Mouse (Mus musculus): ENCODE data around the gene Mt4. TPM values are rescaled to one million over a fixed set of nuclear protein-coding genes. Genes with fewer than 3 reads are reported as not detected.
A peak's percentile ranks its signal among the peaks of the same experiment; 100 is the strongest.

Mt4 gene
- total and polyA plus RNA-seq, 3 experiments = not detected

DNA sequence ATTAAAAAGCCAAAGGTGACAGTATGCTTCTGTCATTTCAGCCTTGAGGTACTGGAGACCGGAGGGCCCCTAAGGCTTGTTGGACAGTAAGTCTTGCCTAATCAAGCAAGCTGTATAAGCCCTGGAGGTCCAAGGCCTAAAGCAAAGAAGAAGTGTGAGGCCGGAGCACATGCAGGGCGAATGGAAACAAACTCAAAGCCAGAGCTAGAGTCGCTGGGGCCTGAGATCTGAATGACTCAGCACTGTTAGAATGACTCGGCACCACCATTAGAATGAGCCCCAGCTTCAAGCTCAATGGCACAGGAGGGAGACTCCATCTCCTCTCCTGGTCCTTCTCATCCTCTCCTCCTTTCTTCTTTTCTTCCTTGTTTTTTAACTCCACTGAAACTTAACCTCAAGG, 13.9 kb downstream of the Mt4 start:
- Histone ChIP-seq H3K9me3 (replicated peaks; ENCODE audit: insufficient read depth, low read length) (no peaks in the 10 kb centered on the region), H3K27ac (ENCODE audit: control insufficient read depth, low read depth, low read length) (no peak overlapping the region; the same call in 1 of the 2 replicates), H3K4me3 (ENCODE audit: control insufficient read depth in 1 of 2, insufficient read depth in 1 of 2, low read depth in 2 of 2, low read length in 2 of 2) (no peak overlapping the region), H3K79me2 (ENCODE audit: control insufficient read depth, insufficient read depth, low read length, poor library complexity) (no peaks in the 10 kb centered on the region), H3K4me1 (ENCODE audit: control insufficient read depth in 1 of 2, insufficient read depth in 2 of 2, low read length in 2 of 2) (peaks cover 3 to 13% of the 10 kb centered on the region in 2 experiments), H3K9ac (ENCODE audit: control insufficient read depth, low read depth, low read length, poor library complexity, severe bottlenecking) (no peak overlapping the region), H3K36me3 (ENCODE audit: control insufficient read depth in 1 of 2, insufficient read depth in 2 of 2, low read length in 2 of 2) (peaks cover 0 to 8% of the 10 kb centered on the region in 2 experiments; a peak in 2 of 4 replicates), H3K27me3 (ENCODE audit: control insufficient read depth in 1 of 2, insufficient read depth in 2 of 2, low read length in 2 of 2) (no peaks in the 10 kb centered on the region)
- no peak for TF ChIP-seq ZMIZ1 (IDR thresholded peaks at IDR 0.05; ENCODE audit: low read depth, low read length)
- 0 out of 2 replicates have a peak, but pooled peaks have one; percentile 15 for TF ChIP-seq TBP (IDR thresholded peaks at IDR 0.05; ENCODE audit: low read depth, low read length)
- TF ChIP-seq UBTF (IDR thresholded peaks at IDR 0.05; ENCODE audit: borderline replicate concordance, insufficient read depth, low read depth, low read length) = no peak
- no peak for TF ChIP-seq BHLHE40 (IDR thresholded peaks at IDR 0.05; ENCODE audit: borderline replicate concordance, low read depth, low read length)
- TF ChIP-seq SMC3 (IDR thresholded peaks at IDR 0.05; ENCODE audit: low read depth, low read length) = no peak
- no peak for TF ChIP-seq POLR2AphosphoS5 (IDR thresholded peaks at IDR 0.05; ENCODE audit: borderline replicate concordance, low read depth, low read length)
- TF ChIP-seq POLR2AphosphoS2 (IDR thresholded peaks at IDR 0.05; ENCODE audit: low read length) = no peak
- TF ChIP-seq GABPA (IDR thresholded peaks at IDR 0.05; ENCODE audit: low read depth, low read length) = peak; percentile 68; the same call in 1 of the 2 replicates
- TF ChIP-seq MAZ (IDR thresholded peaks at IDR 0.05; ENCODE audit: low read depth, low read length) = no peak
- no peak for TF ChIP-seq MYC (IDR thresholded peaks at IDR 0.05; ENCODE audit: low read depth, low read length)
- TF ChIP-seq NRF1 (IDR thresholded peaks at IDR 0.05; ENCODE audit: insufficient read depth, low read depth, low read length, poor library complexity, severe bottlenecking) = no peak
- TF ChIP-seq MAX (IDR thresholded peaks at IDR 0.05; ENCODE audit: low read length) = peak; percentile 55
- no peak for TF ChIP-seq MYB (IDR thresholded peaks at IDR 0.05; ENCODE audit: low read depth, low read length)
- TF ChIP-seq EP300 (IDR thresholded peaks at IDR 0.05; ENCODE audit: low read depth in 1 of 2, low read length in 2 of 2) = no peak
- TF ChIP-seq CHD1 (IDR thresholded peaks at IDR 0.05; ENCODE audit: low read depth, low read length) = no peak
- 0 out of 2 replicates have a peak, but pooled peaks have one; percentile 36 for TF ChIP-seq MAFK (IDR thresholded peaks at IDR 0.05; ENCODE audit: borderline replicate concordance, low read depth, low read length)
- peak; percentile 64 for DNase-seq (ENCODE audit: low read depth, low spot score)

DNA sequence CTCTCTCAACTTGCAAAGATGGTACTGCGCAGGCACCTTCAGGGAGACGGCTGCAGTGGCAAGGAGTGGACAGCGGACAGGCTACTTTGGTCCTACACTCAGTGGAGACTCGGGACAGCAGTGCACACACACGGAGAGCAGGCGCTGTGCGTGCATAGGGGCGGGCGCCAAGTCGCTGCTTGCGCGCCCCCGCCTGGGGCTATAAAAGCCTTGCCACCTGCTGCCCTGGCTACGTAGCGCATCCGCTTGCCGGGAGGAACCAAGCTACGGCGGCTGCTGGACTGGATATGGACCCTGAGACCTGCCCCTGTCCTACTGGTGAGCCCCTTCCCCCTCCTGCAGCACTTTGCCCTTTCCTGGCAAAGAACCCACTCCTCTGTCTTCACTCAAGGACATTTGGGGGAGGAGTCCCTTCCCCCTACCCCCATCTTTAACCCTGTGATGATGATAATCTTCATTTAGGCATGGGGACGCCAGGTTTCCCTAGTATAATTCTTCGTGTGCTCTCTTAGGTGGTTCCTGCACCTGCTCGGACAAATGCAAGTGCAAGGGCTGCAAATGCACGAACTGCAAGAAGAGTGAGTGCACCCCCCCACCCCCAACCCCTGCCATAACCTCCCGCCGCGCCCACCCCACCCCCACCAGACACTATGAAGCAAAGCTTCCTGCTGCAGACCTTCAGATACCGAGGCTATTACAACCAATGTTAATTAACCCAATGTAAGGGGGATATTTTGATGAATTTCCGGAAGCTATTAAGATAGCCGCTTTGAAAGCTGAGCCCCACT, 15.7 kb downstream of the Mt4 start, which contains the start of gene Mt3:
TSS of gene Mt3 (plus strand) at position 95 of the 788 bp plus-strand sequence.
- DNase-seq (ENCODE audit: low read depth, low spot score) = no peak
- TF ChIP-seq TCF12 (IDR thresholded peaks at IDR 0.05; ENCODE audit: low read depth, low read length) = no peak
- TF ChIP-seq MXI1 (IDR thresholded peaks at IDR 0.05; ENCODE audit: low read depth, low read length) = no peak
- no peak for TF ChIP-seq ELF1 (IDR thresholded peaks at IDR 0.05; ENCODE audit: low read depth, low read length)
- TF ChIP-seq MAZ (IDR thresholded peaks at IDR 0.05; ENCODE audit: low read depth, low read length) = no peak
- no peak for TF ChIP-seq USF2 (IDR thresholded peaks at IDR 0.05; ENCODE audit: borderline replicate concordance in 1 of 2, insufficient read depth in 1 of 2, low read depth in 1 of 2, low read length in 2 of 2)
- no peak for TF ChIP-seq BHLHE40 (IDR thresholded peaks at IDR 0.05; ENCODE audit: borderline replicate concordance, low read depth, low read length)
- TF ChIP-seq UBTF (IDR thresholded peaks at IDR 0.05; ENCODE audit: borderline replicate concordance, insufficient read depth, low read depth, low read length) = no peak
- no peak for TF ChIP-seq TBP (IDR thresholded peaks at IDR 0.05; ENCODE audit: low read depth, low read length)
- Histone ChIP-seq H3K4me3 (ENCODE audit: control insufficient read depth in 1 of 2, insufficient read depth in 1 of 2, low read depth in 2 of 2, low read length in 2 of 2) (no peak within 1 kb of the TSS), H3K4me1 (ENCODE audit: control insufficient read depth in 1 of 2, insufficient read depth in 2 of 2, low read length in 2 of 2) (peaks cover 6 to 18% of the 10 kb centered on the region in 2 experiments), H3K27me3 (ENCODE audit: control insufficient read depth in 1 of 2, insufficient read depth in 2 of 2, low read length in 2 of 2) (no peaks in the 10 kb centered on the region), H3K9ac (ENCODE audit: control insufficient read depth, low read depth, low read length, poor library complexity, severe bottlenecking) (no peak within 1 kb of the TSS), H3K9me3 (replicated peaks; ENCODE audit: insufficient read depth, low read length) (no peaks in the 10 kb centered on the region), H3K36me3 (ENCODE audit: control insufficient read depth in 1 of 2, insufficient read depth in 2 of 2, low read length in 2 of 2) (peaks cover 0 to 13% of the 10 kb centered on the region in 2 experiments; a peak in 2 of 4 replicates), H3K79me2 (ENCODE audit: control insufficient read depth, insufficient read depth, low read length, poor library complexity) (no peaks in the 10 kb centered on the region), H3K27ac (ENCODE audit: control insufficient read depth, low read depth, low read length) (no peak within 1 kb of the TSS)

Measured in MEL (cell line).